Mouse (Mus musculus) liver, adult 2 months (tissue): ENCODE measurements around the gene Ints14. TPM values are rescaled to one million over a fixed set of nuclear protein-coding genes. Genes with fewer than 3 reads are reported as not detected.

ENCODE experiments used
- DNase-seq: peaks from one replicate; pipeline ENCODE4 v3.0.0-alpha.2; 2011; ENCODE audit warnings: low read depth, low spot score; ENCODE audit errors: extremely low read depth
- H3K27ac ChIP-seq: fragments of 200-500 bp; replicated peaks from 2 replicates; pipeline ENCODE4 v1.5.1; 2012; ENCODE audit warnings: low read depth, mild to moderate bottlenecking, control low read depth, inconsistent platforms, low read length; ENCODE audit not compliant: insufficient read depth
- H3K27me3 ChIP-seq: fragments of 200-500 bp; 2 replicates; pipeline ENCODE4 v1.6.1; 2012; ENCODE audit warnings: mild to moderate bottlenecking, moderate library complexity, low read length, inconsistent platforms; ENCODE audit not compliant: control insufficient read depth, insufficient read depth
- H3K36me3 ChIP-seq: fragments of 200-500 bp; 2 replicates; pipeline ENCODE4 v1.6.1; 2012; ENCODE audit warnings: low read length, inconsistent platforms; ENCODE audit not compliant: control insufficient read depth, insufficient read depth
- H3K4me1 ChIP-seq: fragments of 200-500 bp; 2 replicates; pipeline ENCODE4 v1.6.1; 2011; ENCODE audit warnings: low read length; ENCODE audit not compliant: control insufficient read depth, insufficient read depth
- H3K4me3 ChIP-seq: fragments of 200-500 bp; 2 replicates; pipeline ENCODE4 v1.5.1; 2011; ENCODE audit warnings: low read depth, mild to moderate bottlenecking, control low read depth, low read length, moderate library complexity; ENCODE audit not compliant: insufficient read depth
- H3K79me2 ChIP-seq: fragments of 200-500 bp; 2 replicates; pipeline ENCODE4 v1.6.1; 2012; ENCODE audit warnings: inconsistent platforms, mild to moderate bottlenecking, low read length, moderate library complexity; ENCODE audit not compliant: control insufficient read depth, insufficient read depth
- H3K9ac ChIP-seq: fragments of 200-500 bp; 2 replicates; pipeline ENCODE4 v1.6.1; 2012; ENCODE audit warnings: low read depth, mild to moderate bottlenecking, control low read depth, inconsistent platforms, low read length
- CTCF ChIP-seq: fragments of 200-500 bp; IDR thresholded peaks from 2 replicates; pipeline ENCODE4 v1.5.1; 2011; ENCODE audit warnings: low read depth, low read length, control low read depth
- POLR2A ChIP-seq: fragments of 200-500 bp; IDR thresholded peaks from 2 replicates; pipeline ENCODE4 v1.6.1; 2011; ENCODE audit warnings: low read length, control low read depth; ENCODE audit not compliant: insufficient read depth; ENCODE audit errors: extremely low read depth
- WGBS: fragments of 180-500 bp; shearing (Covaris S2); methylation state at CpG from one replicate; pipeline ENCODE4 v1.1.7; 2018; 5-methylcytosine and 5-hydroxymethylcytosine counted together
- polyA plus RNA-seq: library from polyadenylated mRNA; depleted of rRNA; stranded (reverse); fragments of >200 nt; gene quantifications from 2 replicates; pipeline ENCODE4 v1.2.3, GENCODE M21; 2012
- total RNA-seq: library from RNA; depleted of rRNA; stranded (reverse); fragments of >200 nt; gene quantifications from 2 replicates; pipeline ENCODE4 v1.2.3, GENCODE M21; 2014

Ints14 gene
- total and polyA plus RNA-seq, 2 experiments, result 4.7 to 5.4 TPM

DNA sequence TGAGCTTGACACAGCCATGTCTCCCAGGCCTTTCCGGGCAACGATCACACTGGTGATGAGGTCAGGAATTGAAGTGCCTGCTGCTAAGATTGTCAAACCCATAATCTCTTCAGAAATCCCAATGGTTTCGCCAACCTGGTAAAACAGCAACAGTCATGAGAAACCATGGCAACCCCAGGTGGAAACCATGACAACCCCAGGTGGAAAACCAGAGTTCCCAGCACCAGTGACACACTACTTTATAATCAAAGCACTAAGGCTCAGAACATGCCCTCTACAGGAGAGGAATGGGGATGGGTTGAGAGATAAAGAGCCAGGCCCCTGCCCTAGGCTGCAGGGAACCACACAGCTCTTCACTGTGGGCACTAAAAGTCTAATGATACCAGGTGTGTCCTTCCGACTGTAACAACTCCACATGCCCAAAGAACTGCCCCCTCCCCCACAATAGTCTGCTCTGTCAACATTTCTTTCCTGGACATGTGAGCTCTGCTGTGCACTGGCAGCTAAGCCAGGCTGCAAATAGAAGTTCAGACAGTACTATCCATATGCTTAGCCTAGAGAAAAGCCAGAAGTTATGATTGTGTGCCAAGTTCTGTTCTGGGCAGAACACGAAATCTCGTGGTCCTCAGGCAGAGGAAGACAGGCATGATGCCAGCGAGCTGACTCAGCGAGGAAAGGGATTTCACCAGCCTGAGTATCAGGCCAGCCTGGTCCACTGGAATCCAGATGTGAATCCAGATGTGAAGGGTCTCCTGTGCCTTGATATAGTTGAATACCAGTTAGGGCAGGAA is 34.3 kb upstream of the Ints14 start:
- Histone ChIP-seq H3K4me1 (no peaks in the 10 kb centered on the region), H3K36me3 (peaks cover under 1% of the 10 kb centered on the region; the same call in 1 of the 2 replicates), H3K27ac (no peak overlapping the region), H3K4me3 (no peak overlapping the region), H3K27me3 (no peaks in the 10 kb centered on the region), H3K79me2 (no peaks in the 10 kb centered on the region), H3K9ac (no peak overlapping the region)
- TF ChIP-seq CTCF (no peak), POLR2A (no peak)
- peak; percentile 20 for DNase-seq
- 48% methylated on average over 8 of the region's 8 CpGs for WGBS

GRCm38 (mm10) chr9:64930256-64930655 is 30.4 kb upstream of the Ints14 start:
- WGBS, result 83% methylated on average over 4 of the region's 4 CpGs
- TF ChIP-seq POLR2A (no peak), CTCF (no peak)
- peaks cover 4% of the 10 kb centered on the region for H3K4me1 ChIP-seq

DNA sequence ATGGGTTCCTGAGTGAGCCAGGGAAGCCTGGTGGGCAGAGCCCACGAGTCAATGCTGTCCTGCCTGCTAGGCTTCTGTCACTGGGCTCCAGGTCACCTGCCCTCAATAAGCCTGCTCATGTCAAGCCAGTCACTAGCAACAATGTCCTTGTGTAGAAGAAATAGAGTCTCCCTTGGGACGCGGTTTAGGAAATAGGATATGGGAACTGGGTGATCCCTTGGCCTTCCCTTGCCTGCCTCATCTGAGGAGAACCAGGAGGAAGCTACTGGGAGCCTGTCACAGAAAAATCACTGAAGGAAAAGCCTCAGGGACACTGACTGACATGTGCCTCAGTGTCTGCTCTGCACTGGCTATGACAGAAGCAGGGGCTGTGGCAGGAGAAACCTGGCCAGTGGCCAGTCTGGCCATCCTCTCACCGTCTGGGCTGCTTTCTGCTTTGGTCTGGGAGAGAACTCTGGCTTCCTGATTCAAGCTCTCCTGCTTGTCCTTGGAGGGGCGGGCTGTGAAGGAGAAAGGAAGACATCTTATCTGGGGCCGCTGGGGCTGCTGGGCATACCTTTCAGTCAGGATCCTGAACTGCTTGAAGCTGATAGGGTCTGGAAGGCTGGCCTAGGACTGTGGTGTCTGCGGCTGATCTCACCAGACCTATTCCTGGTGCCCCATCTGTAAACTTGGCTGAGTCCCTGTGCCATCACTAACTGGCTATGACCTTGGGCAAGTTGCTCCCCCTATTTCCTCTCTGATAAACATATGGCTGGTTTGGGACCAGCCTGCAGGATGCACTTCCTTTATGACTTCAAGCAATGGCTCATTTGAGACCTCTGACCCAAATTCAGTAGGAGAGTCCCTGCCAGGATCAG is 28.7 kb upstream of the Ints14 start:
- H3K79me2 ChIP-seq, result no peaks in the 10 kb centered on the region
- no peak overlapping the region for H3K9ac ChIP-seq
- no peak overlapping the region for H3K4me3 ChIP-seq
- DNase-seq, result no peak
- WGBS, result 67% methylated on average over 7 of the region's 7 CpGs
- TF ChIP-seq POLR2A, result no peak
- TF ChIP-seq CTCF, result no peak
- H3K27ac ChIP-seq, result no peak overlapping the region
- no peaks in the 10 kb centered on the region for H3K27me3 ChIP-seq
- peaks cover 4% of the 10 kb centered on the region for H3K4me1 ChIP-seq
- H3K36me3 ChIP-seq, result no peaks in the 10 kb centered on the region

More at GRCm38 (mm10) chr9:64930256-64930655, 30.4 kb upstream of the Ints14 start:
- H3K27ac ChIP-seq, result no peak overlapping the region
- H3K9ac ChIP-seq, result no peak overlapping the region
- no peaks in the 10 kb centered on the region for H3K27me3 ChIP-seq
- no peak for DNase-seq
- H3K36me3 ChIP-seq, result no peaks in the 10 kb centered on the region
- H3K79me2 ChIP-seq, result no peaks in the 10 kb centered on the region
- no peak overlapping the region for H3K4me3 ChIP-seq

- Histone ChIP-seq H3K27me3 (no peaks in the 10 kb centered on the region), H3K4me1 (peaks cover 4% of the 10 kb centered on the region), H3K4me3 (peak overlapping the region; percentile 11; the same call in 1 of the 2 replicates), H3K79me2 (no peaks in the 10 kb centered on the region), H3K9ac (no peak overlapping the region), H3K27ac (peak overlapping the region; percentile 78), H3K36me3 (no peaks in the 10 kb centered on the region)
- DNase-seq, result peak; percentile 98
- 13% methylated on average over 15 of the region's 15 CpGs for WGBS
- TF ChIP-seq POLR2A (no peak), CTCF (no peak)
Measured at GRCm38 (mm10) chr9:64934015-64934754, 26.5 kb upstream of the Ints14 start.

DNA sequence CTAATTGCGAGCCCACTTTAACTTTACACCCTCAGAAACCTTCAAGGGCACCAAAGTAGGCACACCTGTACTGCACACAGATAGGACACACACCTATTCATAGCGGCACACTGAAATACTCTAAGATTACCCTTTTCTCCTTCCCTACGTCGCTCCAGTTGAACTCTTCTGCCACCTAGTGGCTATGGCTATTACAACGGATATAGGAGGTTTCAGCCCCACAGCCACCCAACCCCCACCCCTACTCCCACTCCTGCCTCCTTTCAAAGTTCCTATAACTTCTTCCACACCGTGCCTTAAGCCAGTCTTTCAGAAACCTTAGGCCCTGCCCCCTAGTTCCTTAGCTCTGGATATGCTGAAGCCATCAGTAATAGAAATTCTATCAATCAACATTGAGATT is 24.2 kb upstream of the Ints14 start:
- Histone ChIP-seq H3K36me3 (no peaks in the 10 kb centered on the region), H3K4me3 (no peak overlapping the region), H3K79me2 (no peaks in the 10 kb centered on the region), H3K4me1 (peaks cover 4% of the 10 kb centered on the region), H3K27ac (no peak overlapping the region), H3K27me3 (no peaks in the 10 kb centered on the region), H3K9ac (no peak overlapping the region)
- 5% methylated on average over 6 of the region's 6 CpGs for WGBS
- TF ChIP-seq POLR2A (no peak), CTCF (peak; percentile 60)
- peak; percentile 49 for DNase-seq
